Mouse (Mus musculus) liver, postnatal 0 days (tissue): Measurements from ENCODE around the gene Mars. TPM values are rescaled to one million over a fixed set of nuclear protein-coding genes. Genes with fewer than 3 reads are reported as not detected.
A peak's percentile ranks its signal among the peaks of the same experiment; 100 is the strongest.

Experiments
- ATAC-seq: fragments of 200-750 bp; cut with Nextera tagmentation; 2 replicates; pipeline ENCODE4 v1.8.0; 2017; ENCODE audit warnings: mild to moderate bottlenecking, moderate library complexity
- DNase-seq: peaks from one replicate; pipeline ENCODE4 v3.0.0-alpha.2; 2016
- H3K27ac ChIP-seq: fragments of 300-500 bp; sonication (generic); 2 replicates; pipeline ENCODE4 v1.5.1; 2014; ENCODE audit warnings: antibody characterized with exemption, moderate library complexity, mild to moderate bottlenecking, low read depth
- H3K27me3 ChIP-seq: fragments of 300-500 bp; sonication (generic); 2 replicates; pipeline ENCODE4 v1.6.1; 2014; ENCODE audit warnings: low read length, control low read depth, mixed read lengths; ENCODE audit not compliant: insufficient read depth
- H3K36me3 ChIP-seq: fragments of 300-500 bp; sonication (generic); replicated peaks from 2 replicates; pipeline ENCODE4 v1.6.1; 2014; ENCODE audit warnings: mild to moderate bottlenecking, control low read depth, low read length, moderate library complexity, mixed read lengths; ENCODE audit not compliant: insufficient read depth
- H3K4me1 ChIP-seq: fragments of 300-500 bp; sonication (generic); 2 replicates; pipeline ENCODE4 v1.6.1; 2014; ENCODE audit warnings: antibody characterized with exemption, mild to moderate bottlenecking, control low read depth; ENCODE audit not compliant: insufficient read depth
- H3K4me2 ChIP-seq: fragments of 300-500 bp; sonication (generic); 2 replicates; pipeline ENCODE4 v1.6.1; 2014; ENCODE audit warnings: low read depth, mild to moderate bottlenecking, low read length, moderate library complexity, mixed read lengths
- H3K4me3 ChIP-seq: fragments of 300-500 bp; sonication (generic); 2 replicates; pipeline ENCODE4 v1.5.1; 2014; ENCODE audit warnings: low read depth, low read length
- H3K9ac ChIP-seq: fragments of 300-500 bp; sonication (generic); replicated peaks from 2 replicates; pipeline ENCODE4 v1.6.1; 2014; ENCODE audit warnings: mild to moderate bottlenecking, moderate library complexity
- H3K9me3 ChIP-seq: fragments of 300-500 bp; sonication (generic); 2 replicates; pipeline ENCODE4 v1.6.1; 2016; ENCODE audit warnings: mild to moderate bottlenecking, control low read depth, low read length, mixed read lengths
- CTCF ChIP-seq: sonication (generic); IDR thresholded peaks from 2 replicates; pipeline ENCODE4 v1.5.1; 2016; ENCODE audit warnings: antibody characterized with exemption, low read depth
- EP300 ChIP-seq: IDR thresholded peaks from 2 replicates; pipeline ENCODE4 v1.6.1; 2016; ENCODE audit warnings: antibody characterized with exemption, low read depth, mild to moderate bottlenecking
- WGBS: fragments of 180-500 bp; shearing (Covaris S2); extraction: QIAGEN DNeasy Blood & Tissue Kit; methylation state at CpG from one replicate; pipeline ENCODE4 v1.1.7; 2014; ENCODE audit not compliant: insufficient replicate concordance; 5-methylcytosine and 5-hydroxymethylcytosine counted together
- polyA plus RNA-seq: library from polyadenylated mRNA; unstranded; fragments of >200 nt; fragmentation: Nextera tagmentation; extraction: Ambion mirVana; gene quantifications from 2 replicates; pipeline ENCODE4 v1.2.1, GENCODE M21; 2015

Mars gene
- 51.3 and 62.3 TPM in 2 replicates for polyA plus RNA-seq

- peak within 1 kb of the TSS; percentile 94 for H3K4me2 ChIP-seq
- peaks cover 19% of the 10 kb centered on the region for H3K4me1 ChIP-seq
- peak within 1 kb of the TSS; percentile 90 for H3K9ac ChIP-seq
- under 1% methylated on average over 65 of the region's 65 CpGs for WGBS
- TF ChIP-seq CTCF (no peak), EP300 (peak; percentile 78)
- no peaks in the 10 kb centered on the region for H3K27me3 ChIP-seq
- peak within 1 kb of the TSS; percentile 90 for H3K27ac ChIP-seq
- H3K4me3 ChIP-seq: peak within 1 kb of the TSS; percentile 87
- H3K36me3 ChIP-seq: peaks cover 29% of the 10 kb centered on the region
- H3K9me3 ChIP-seq: no peaks in the 10 kb centered on the region
- peak; percentile 92 for DNase-seq
- peak; percentile 95 for ATAC-seq
Measured at GRCm38 (mm10) chr10:127311476-127312355, at the start of gene Mars. Gene Mars (minus strand): TSS chr10:127311786.

GRCm38 (mm10) chr10:127360714-127361113, 49.1 kb upstream of the Mars start:
- ATAC-seq (no peak), DNase-seq (no peak)
- no peaks in the 10 kb centered on the region for H3K27me3 ChIP-seq
- no peaks in the 10 kb centered on the region for H3K36me3 ChIP-seq
- H3K4me2 ChIP-seq: no peak overlapping the region
- no peaks in the 10 kb centered on the region for H3K9me3 ChIP-seq
- no peak overlapping the region for H3K9ac ChIP-seq
- no peak overlapping the region for H3K4me3 ChIP-seq
- peaks cover 8% of the 10 kb centered on the region; the same call in 1 of the 2 replicates for H3K4me1 ChIP-seq
- TF ChIP-seq CTCF (no peak), EP300 (no peak)
- no peak overlapping the region for H3K27ac ChIP-seq
- WGBS: 50% methylated on average over 3 of the region's 3 CpGs

GRCm38 (mm10) chr10:127355336-127355735, 43.8 kb upstream of the Mars start:
- Histone ChIP-seq H3K9me3 (no peaks in the 10 kb centered on the region), H3K4me3 (no peak overlapping the region), H3K27me3 (no peaks in the 10 kb centered on the region), H3K4me2 (peak overlapping the region; percentile 8; the same call in 1 of the 2 replicates), H3K27ac (peak overlapping the region; percentile 93), H3K4me1 (peaks cover 20% of the 10 kb centered on the region), H3K36me3 (no peaks in the 10 kb centered on the region), H3K9ac (0 out of 2 replicates have a peak overlapping the region, but pooled peaks have one; percentile 34)
- 59% methylated on average over 10 of the region's 10 CpGs for WGBS
- ATAC-seq: peak; percentile 53
- no peak for TF ChIP-seq CTCF
- TF ChIP-seq EP300: peak; percentile 90
- peak; percentile 72 for DNase-seq

GRCm38 (mm10) chr10:127353909-127354895, 42.6 kb upstream of the Mars start, which contains the start of gene Inhbe:
Gene Inhbe (minus strand): TSS chr10:127354411.
- no peaks in the 10 kb centered on the region for H3K27me3 ChIP-seq
- H3K27ac ChIP-seq: peak within 1 kb of the TSS; percentile 93
- H3K9ac ChIP-seq: peak within 1 kb of the TSS; percentile 34; the same call in 1 of the 2 replicates
- DNase-seq: peak; percentile 45
- ATAC-seq: no peak
- no peaks in the 10 kb centered on the region for H3K9me3 ChIP-seq
- no peaks in the 10 kb centered on the region for H3K36me3 ChIP-seq
- WGBS: 51% methylated on average over 18 of the region's 18 CpGs
- TF ChIP-seq CTCF (peak; percentile 69), EP300 (no peak)
- no peak within 1 kb of the TSS for H3K4me3 ChIP-seq
- no peak within 1 kb of the TSS for H3K4me2 ChIP-seq
- peaks cover 20% of the 10 kb centered on the region for H3K4me1 ChIP-seq

GRCm38 (mm10) chr10:127352766-127353165, 41.2 kb upstream of the Mars start:
- DNase-seq: no peak
- TF ChIP-seq EP300 (no peak), CTCF (no peak)
- Histone ChIP-seq H3K9me3 (no peaks in the 10 kb centered on the region), H3K27ac (peak overlapping the region; percentile 93), H3K4me1 (peaks cover 20% of the 10 kb centered on the region), H3K27me3 (no peaks in the 10 kb centered on the region), H3K36me3 (no peaks in the 10 kb centered on the region), H3K4me3 (no peak overlapping the region), H3K9ac (peak overlapping the region; percentile 13; the same call in 1 of the 2 replicates), H3K4me2 (no peak overlapping the region)
- no peak for ATAC-seq
- WGBS: 84% methylated on average over 11 of the region's 11 CpGs
